Mouse (Mus musculus): ENCODE data around the gene Plxnc1.

DNA sequence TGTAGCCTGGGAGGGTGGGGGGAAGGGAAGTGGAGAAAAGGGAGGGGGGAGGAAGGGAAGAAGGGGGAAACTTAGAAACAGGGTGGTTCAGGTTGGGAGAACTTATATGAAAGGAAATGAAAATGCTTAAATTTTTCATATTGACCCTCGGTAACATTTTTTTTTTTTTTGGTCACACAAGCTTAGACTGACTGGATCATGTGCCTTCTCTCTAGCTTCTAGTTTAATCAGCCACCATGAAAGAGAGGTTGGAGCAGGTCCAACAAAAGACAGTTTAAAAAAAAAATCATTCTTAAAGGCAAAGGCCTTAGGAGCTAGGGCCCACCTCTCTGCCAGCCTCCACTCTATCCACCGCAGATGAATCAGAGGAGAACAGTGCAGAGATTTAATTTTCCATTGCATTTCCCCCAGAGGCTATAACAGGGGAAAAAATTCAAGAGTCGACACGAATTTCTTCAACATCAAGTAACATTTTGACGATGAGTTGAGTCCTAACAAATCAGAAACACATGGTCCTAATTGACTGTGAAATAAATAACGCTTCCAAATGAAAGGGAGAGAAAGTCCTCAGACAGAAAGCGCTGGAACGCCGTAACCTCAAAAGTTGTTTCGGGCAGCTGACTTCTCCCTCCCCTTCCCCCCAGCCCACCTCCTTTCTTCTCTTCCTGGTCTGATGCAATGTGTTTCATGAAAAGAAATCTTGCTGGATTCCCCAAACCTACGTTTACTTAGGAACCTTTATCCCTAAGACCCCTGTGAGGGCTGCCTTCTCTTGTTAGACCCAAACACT lies 120.5 kb downstream of the Plxnc1 start:
- TF ChIP-seq CTCF (IDR thresholded peaks at IDR 0.05; ENCODE audit: low read depth) (no peak), EP300 (IDR thresholded peaks at IDR 0.05; ENCODE audit: low read depth) (no peak)

All from heart, postnatal 0 days (tissue).